Mouse (Mus musculus) lung, embryonic 14.5 days (tissue): ENCODE measurements at regions not wholly inside any gene's neighbourhood (a gene's known extent, or its start where the extent isn't known, plus 50 kb on each side); places are given as distances from the start of the nearest gene placed in this dataset.
"Not testable (repeated sequence)": the region's sequence is repeated elsewhere in the genome, so short reads cannot be mapped to it uniquely, and the experiment has no call there.

Experiments
- ATAC-seq: fragments of 200-750 bp; cut with Nextera tagmentation; 2 replicates; pipeline ENCODE4 v1.8.0; 2017; ENCODE audit warnings: mild to moderate bottlenecking, moderate TSS enrichment, moderate library complexity; ENCODE audit not compliant: insufficient read depth
- DNase-seq: peaks from one replicate; pipeline ENCODE4 v3.0.0-alpha.2; 2015
- H3K27ac ChIP-seq: fragments of 300-500 bp; sonication (generic); 2 replicates; pipeline ENCODE4 v1.5.1; 2014; ENCODE audit warnings: low read depth, mild to moderate bottlenecking, moderate library complexity
- H3K27me3 ChIP-seq: fragments of 300-500 bp; sonication (generic); 2 replicates; pipeline ENCODE4 v1.6.1; 2014; ENCODE audit warnings: low read length, control low read depth; ENCODE audit not compliant: insufficient read depth
- H3K36me3 ChIP-seq: fragments of 300-500 bp; sonication (generic); 2 replicates; pipeline ENCODE4 v1.6.1; 2014; ENCODE audit warnings: control low read depth; ENCODE audit not compliant: insufficient read depth
- H3K4me1 ChIP-seq: fragments of 300-500 bp; sonication (generic); 2 replicates; pipeline ENCODE4 v1.6.1; 2014; ENCODE audit warnings: antibody characterized with exemption, control low read depth; ENCODE audit not compliant: insufficient read depth
- H3K4me2 ChIP-seq: fragments of 300-500 bp; sonication (generic); 2 replicates; pipeline ENCODE4 v1.6.1; 2014; ENCODE audit warnings: mild to moderate bottlenecking
- H3K4me3 ChIP-seq: fragments of 300-500 bp; sonication (generic); 2 replicates; pipeline ENCODE4 v1.5.1; 2014; ENCODE audit warnings: low read depth, low read length
- H3K9ac ChIP-seq: fragments of 300-500 bp; sonication (generic); 2 replicates; pipeline ENCODE4 v1.6.1; 2014
- H3K9me3 ChIP-seq: fragments of 300-500 bp; sonication (generic); 2 replicates; pipeline ENCODE4 v1.6.1; 2016; ENCODE audit warnings: low read depth, low read length, control low read depth
- CTCF ChIP-seq: IDR thresholded peaks from 2 replicates; pipeline ENCODE4 v1.5.1; 2016; ENCODE audit warnings: antibody characterized with exemption, low read depth
- WGBS: fragments of 180-500 bp; shearing (Covaris S2); extraction: QIAGEN DNeasy Blood & Tissue Kit; methylation state at CpG from one replicate; pipeline ENCODE4 v1.1.7; 2014; 5-methylcytosine and 5-hydroxymethylcytosine counted together

DNA sequence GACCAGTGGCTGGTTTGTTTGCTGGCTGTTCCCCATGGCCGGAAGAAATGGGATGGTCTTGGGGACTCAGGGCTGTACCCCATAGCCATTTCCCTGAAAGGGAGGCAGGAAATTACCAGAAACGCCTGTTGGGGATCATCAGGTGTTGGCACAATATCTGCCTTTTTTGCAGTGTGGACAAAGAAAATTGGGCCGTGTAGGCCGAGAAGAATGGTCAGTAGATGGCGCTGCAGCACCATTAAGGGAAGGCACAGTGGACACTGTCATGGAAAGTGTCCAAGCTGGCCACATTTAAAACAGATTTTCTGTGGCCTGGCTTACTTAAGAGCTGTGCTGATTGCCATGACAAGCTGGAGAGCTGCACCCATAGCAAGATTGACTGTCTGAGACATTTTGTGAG lies 358.1 kb downstream of the Slxl1 start:
- H3K9ac ChIP-seq, H3K4me1 ChIP-seq, H3K27ac ChIP-seq, H3K36me3 ChIP-seq, H3K27me3 ChIP-seq, H3K9me3 ChIP-seq, H3K4me3 ChIP-seq, ATAC-seq, H3K4me2 ChIP-seq: not testable (repeated sequence)
- WGBS: 40% methylated on average over 4 of the region's 5 CpGs
- peak; percentile 26; the same call in 1 of the 2 replicates for TF ChIP-seq CTCF
- DNase-seq: peak; percentile 56
